Mouse (Mus musculus): ENCODE data around the gene Psmc2. TPM values are rescaled to one million over a fixed set of nuclear protein-coding genes. Genes with fewer than 3 reads are reported as not detected.
A peak's percentile ranks its signal among the peaks of the same experiment; 100 is the strongest.

The Psmc2 gene
- polyA plus RNA-seq (2015; fragmentation: Nextera tagmentation; extraction: Ambion mirVana) = 128 and 134 TPM in 2 replicates

GRCm38 (mm10) chr5:21785053-21785452 lies at the start of gene Psmc2, which contains the start of gene Dnajc2:
Psmc2 (plus strand) TSS chr5:21785283.
Dnajc2 (minus strand) TSS chr5:21785251.
- peak within 1 kb of the TSS; percentile 98 for H3K4me3 ChIP-seq
- H3K36me3 ChIP-seq = peaks cover 30% of the 10 kb centered on the region
- peak; percentile 92 for ATAC-seq (replicated peaks; ENCODE audit: insufficient number of reproducible peaks, insufficient read depth, low FRiP score, low read depth)
- peak within 1 kb of the TSS; percentile 82 for H3K4me2 ChIP-seq
- H3K27ac ChIP-seq = peak within 1 kb of the TSS; percentile 64
- no peaks in the 10 kb centered on the region for H3K9me3 ChIP-seq (replicated peaks)
- H3K27me3 ChIP-seq = no peaks in the 10 kb centered on the region
- H3K4me1 ChIP-seq (replicated peaks) = peaks cover 11% of the 10 kb centered on the region
- WGBS = 1% methylated on average over 30 of the region's 37 CpGs
- peak within 1 kb of the TSS; percentile 75 for H3K9ac ChIP-seq

DNA sequence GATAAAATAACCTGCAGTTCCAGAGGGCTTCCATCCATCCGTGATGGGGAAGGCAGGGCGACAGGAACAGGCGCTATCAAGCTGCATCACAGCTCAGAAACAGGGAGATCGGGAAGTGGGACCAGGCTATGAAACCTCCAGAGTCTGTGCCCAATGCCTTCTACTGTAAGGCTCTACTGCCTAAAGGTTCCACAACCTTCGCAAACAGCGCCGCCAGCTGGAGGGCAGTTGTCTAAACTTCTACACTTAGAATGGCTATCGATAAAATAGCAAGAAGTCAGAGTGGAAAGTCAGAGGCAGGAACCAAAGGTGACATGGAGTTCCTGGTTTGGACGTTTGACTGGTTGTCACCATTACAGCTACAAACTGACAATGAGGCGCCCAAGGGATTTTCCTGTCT lies 49.5 kb upstream of the Psmc2 start:
- Histone ChIP-seq H3K4me2 (peak overlapping the region; percentile 42), H3K4me1 (replicated peaks) (peaks cover 14% of the 10 kb centered on the region), H3K36me3 (peaks cover 16% of the 10 kb centered on the region), H3K9ac (peak overlapping the region; percentile 39; the same call in 1 of the 2 replicates), H3K27me3 (no peaks in the 10 kb centered on the region), H3K9me3 (replicated peaks) (no peaks in the 10 kb centered on the region), H3K27ac (no peak overlapping the region), H3K4me3 (peak overlapping the region; percentile 36)
- ATAC-seq (replicated peaks; ENCODE audit: insufficient number of reproducible peaks, insufficient read depth, low FRiP score, low read depth) = no peak
- 19% methylated on average over 10 of the region's 10 CpGs for WGBS

- H3K27me3 ChIP-seq = no peaks in the 10 kb centered on the region
- H3K9ac ChIP-seq = no peak overlapping the region
- no peak overlapping the region for H3K4me2 ChIP-seq
- no peak for ATAC-seq (replicated peaks; ENCODE audit: insufficient number of reproducible peaks, insufficient read depth, low FRiP score, low read depth)
- 78% methylated on average over 11 of the region's 11 CpGs for WGBS
- H3K9me3 ChIP-seq (replicated peaks) = no peaks in the 10 kb centered on the region
- peaks cover 18% of the 10 kb centered on the region for H3K36me3 ChIP-seq
- peaks cover 14% of the 10 kb centered on the region for H3K4me1 ChIP-seq (replicated peaks)
- no peak overlapping the region for H3K4me3 ChIP-seq
- H3K27ac ChIP-seq = no peak overlapping the region
Observed at GRCm38 (mm10) chr5:21736046-21736445, 49.0 kb upstream of the Psmc2 start.

- ATAC-seq (replicated peaks; ENCODE audit: insufficient number of reproducible peaks, insufficient read depth, low FRiP score, low read depth) = peak; percentile 78
- WGBS = under 1% methylated on average over 42 of the region's 42 CpGs
- peak within 1 kb of the TSS; percentile 88 for H3K9ac ChIP-seq
Observed at GRCm38 (mm10) chr5:21736956-21737585, 48.0 kb upstream of the Psmc2 start, which contains the start of gene Pmpcb. Pmpcb (plus strand) TSS chr5:21737141.

GRCm38 (mm10) chr5:21737620-21738019 lies 47.5 kb upstream of the Psmc2 start:
- H3K36me3 ChIP-seq = peaks cover 32% of the 10 kb centered on the region
- H3K4me3 ChIP-seq = peak overlapping the region; percentile 88
- peak overlapping the region; percentile 88 for H3K9ac ChIP-seq
- no peaks in the 10 kb centered on the region for H3K27me3 ChIP-seq
- peaks cover 14% of the 10 kb centered on the region for H3K4me1 ChIP-seq (replicated peaks)
- H3K9me3 ChIP-seq (replicated peaks) = no peaks in the 10 kb centered on the region
- no peak overlapping the region for H3K27ac ChIP-seq
- 21% methylated on average over 10 of the region's 10 CpGs for WGBS
- no peak for ATAC-seq (replicated peaks; ENCODE audit: insufficient number of reproducible peaks, insufficient read depth, low FRiP score, low read depth)
- peak overlapping the region; percentile 68 for H3K4me2 ChIP-seq

More at GRCm38 (mm10) chr5:21736956-21737585, 48.0 kb upstream of the Psmc2 start, which contains the start of gene Pmpcb:
- H3K36me3 ChIP-seq = peaks cover 28% of the 10 kb centered on the region
- peak within 1 kb of the TSS; percentile 68 for H3K4me2 ChIP-seq
- peaks cover 14% of the 10 kb centered on the region for H3K4me1 ChIP-seq (replicated peaks)
- H3K9me3 ChIP-seq (replicated peaks) = no peaks in the 10 kb centered on the region
- no peaks in the 10 kb centered on the region for H3K27me3 ChIP-seq
- H3K27ac ChIP-seq = peak within 1 kb of the TSS; percentile 73
- peak within 1 kb of the TSS; percentile 88 for H3K4me3 ChIP-seq

DNA sequence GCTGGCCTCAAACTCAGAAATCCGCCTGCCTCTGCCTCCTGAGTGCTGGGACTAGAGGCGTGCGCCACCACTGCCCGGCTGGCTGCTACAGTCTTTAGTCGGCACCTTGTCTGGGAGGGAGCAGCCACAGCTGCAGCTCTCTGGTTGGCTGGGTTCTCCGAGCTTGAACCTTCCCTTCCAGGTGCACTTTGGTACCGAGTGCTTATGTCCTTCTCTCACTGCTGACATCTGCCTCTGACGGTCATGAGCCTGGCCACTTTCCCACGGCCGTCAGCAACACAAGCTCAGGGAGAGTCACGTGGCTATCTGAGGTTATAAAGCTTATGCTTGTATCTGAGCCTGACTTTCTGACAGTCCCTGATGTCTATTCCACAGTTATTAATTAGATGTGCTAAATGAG lies 46.0 kb upstream of the Psmc2 start:
- H3K27me3 ChIP-seq = no peaks in the 10 kb centered on the region
- peaks cover 14% of the 10 kb centered on the region for H3K4me1 ChIP-seq (replicated peaks)
- 80% methylated on average over 11 of the region's 11 CpGs for WGBS
- no peaks in the 10 kb centered on the region for H3K9me3 ChIP-seq (replicated peaks)
- no peak overlapping the region for H3K4me2 ChIP-seq
- peaks cover 47% of the 10 kb centered on the region for H3K36me3 ChIP-seq
- no peak overlapping the region for H3K9ac ChIP-seq
- H3K27ac ChIP-seq = no peak overlapping the region
- ATAC-seq (replicated peaks; ENCODE audit: insufficient number of reproducible peaks, insufficient read depth, low FRiP score, low read depth) = no peak
- H3K4me3 ChIP-seq = no peak overlapping the region

DNA sequence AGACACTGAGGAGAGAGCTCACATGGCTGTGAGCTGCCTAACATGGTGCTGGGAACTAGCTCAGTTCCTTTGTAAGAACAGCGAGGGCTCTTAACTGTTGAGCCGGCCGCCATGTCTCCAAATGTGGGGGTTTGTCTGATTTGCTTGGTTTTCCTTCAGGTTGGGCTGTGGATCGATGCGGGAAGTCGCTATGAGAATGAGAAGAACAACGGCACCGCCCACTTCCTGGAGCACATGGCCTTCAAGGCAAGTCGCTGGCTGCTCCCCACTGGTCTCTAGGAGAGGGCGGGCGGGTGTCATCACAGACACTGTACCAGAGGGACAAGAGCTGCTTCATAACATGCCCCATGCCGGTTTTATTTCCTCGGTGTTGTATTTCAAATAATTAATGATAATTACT lies 45.2 kb upstream of the Psmc2 start:
- ATAC-seq (replicated peaks; ENCODE audit: insufficient number of reproducible peaks, insufficient read depth, low FRiP score, low read depth) = no peak
- 85% methylated on average over 13 of the region's 13 CpGs for WGBS

DNA sequence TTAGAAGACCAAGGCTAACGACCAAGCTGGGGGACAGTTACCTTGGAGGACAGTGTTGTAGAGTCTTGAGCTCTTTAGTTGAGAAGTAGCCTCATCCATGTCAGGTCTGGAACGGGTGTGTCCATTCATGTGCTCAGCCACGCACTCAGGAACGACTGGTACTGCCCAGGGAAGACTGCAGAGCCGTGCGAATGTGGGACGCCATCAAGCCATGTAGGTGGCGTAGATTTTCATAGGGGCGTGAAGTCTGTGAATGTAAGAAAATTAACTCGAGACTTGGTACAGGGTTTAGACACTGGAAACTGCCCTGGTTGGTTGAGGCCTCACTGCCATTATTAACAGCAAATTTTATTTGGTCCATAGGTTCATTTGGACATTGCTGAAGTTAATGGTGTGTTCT lies 41.5 kb upstream of the Psmc2 start:
- ATAC-seq (replicated peaks; ENCODE audit: insufficient number of reproducible peaks, insufficient read depth, low FRiP score, low read depth) = no peak
- peaks cover 87% of the 10 kb centered on the region for H3K36me3 ChIP-seq
- no peaks in the 10 kb centered on the region for H3K27me3 ChIP-seq
- H3K9me3 ChIP-seq (replicated peaks) = no peaks in the 10 kb centered on the region
- no peak overlapping the region for H3K9ac ChIP-seq
- WGBS = 94% methylated on average over 10 of the region's 10 CpGs
- no peak overlapping the region for H3K27ac ChIP-seq
- no peak overlapping the region for H3K4me2 ChIP-seq
- H3K4me1 ChIP-seq (replicated peaks) = peaks cover under 1% of the 10 kb centered on the region; the same call in 1 of the 2 replicates
- H3K4me3 ChIP-seq = no peak overlapping the region

More for the DNA sequence above, 45.2 kb upstream of the Psmc2 start:
- Histone ChIP-seq H3K27ac (no peak overlapping the region), H3K36me3 (peaks cover 53% of the 10 kb centered on the region), H3K4me1 (replicated peaks) (peaks cover 14% of the 10 kb centered on the region), H3K9ac (no peak overlapping the region), H3K27me3 (no peaks in the 10 kb centered on the region), H3K4me3 (no peak overlapping the region), H3K4me2 (no peak overlapping the region), H3K9me3 (replicated peaks) (no peaks in the 10 kb centered on the region)

- Histone ChIP-seq H3K27ac (no peak overlapping the region), H3K27me3 (no peaks in the 10 kb centered on the region), H3K9me3 (replicated peaks) (no peaks in the 10 kb centered on the region), H3K4me3 (no peak overlapping the region), H3K4me2 (no peak overlapping the region), H3K36me3 (peaks cover 90% of the 10 kb centered on the region), H3K9ac (no peak overlapping the region), H3K4me1 (replicated peaks) (no peaks in the 10 kb centered on the region)
- ATAC-seq (replicated peaks; ENCODE audit: insufficient number of reproducible peaks, insufficient read depth, low FRiP score, low read depth) = no peak
Observed at GRCm38 (mm10) chr5:21744651-21745050, 40.4 kb upstream of the Psmc2 start.

- H3K9me3 ChIP-seq (replicated peaks) = no peaks in the 10 kb centered on the region
- H3K36me3 ChIP-seq = peaks cover 90% of the 10 kb centered on the region
- H3K4me2 ChIP-seq = no peak overlapping the region
- no peaks in the 10 kb centered on the region for H3K27me3 ChIP-seq
- H3K27ac ChIP-seq = no peak overlapping the region
- H3K4me3 ChIP-seq = no peak overlapping the region
- no peak overlapping the region for H3K9ac ChIP-seq
- H3K4me1 ChIP-seq (replicated peaks) = no peaks in the 10 kb centered on the region
- WGBS = 98% methylated on average over 7 of the region's 8 CpGs
- ATAC-seq (replicated peaks; ENCODE audit: insufficient number of reproducible peaks, insufficient read depth, low FRiP score, low read depth) = no peak
Observed at GRCm38 (mm10) chr5:21745966-21746365, 39.1 kb upstream of the Psmc2 start.

GRCm38 (mm10) chr5:21768506-21768905 lies 16.6 kb upstream of the Psmc2 start:
- ATAC-seq (replicated peaks; ENCODE audit: insufficient number of reproducible peaks, insufficient read depth, low FRiP score, low read depth) = no peak
- no peak overlapping the region for H3K4me2 ChIP-seq
- H3K4me1 ChIP-seq (replicated peaks) = no peaks in the 10 kb centered on the region
- no peaks in the 10 kb centered on the region for H3K27me3 ChIP-seq
- peaks cover 66% of the 10 kb centered on the region for H3K36me3 ChIP-seq
- 82% methylated on average over 4 of the region's 4 CpGs for WGBS
- H3K27ac ChIP-seq = no peak overlapping the region
- H3K9ac ChIP-seq = no peak overlapping the region
- H3K9me3 ChIP-seq (replicated peaks) = no peaks in the 10 kb centered on the region
- no peak overlapping the region for H3K4me3 ChIP-seq

DNA sequence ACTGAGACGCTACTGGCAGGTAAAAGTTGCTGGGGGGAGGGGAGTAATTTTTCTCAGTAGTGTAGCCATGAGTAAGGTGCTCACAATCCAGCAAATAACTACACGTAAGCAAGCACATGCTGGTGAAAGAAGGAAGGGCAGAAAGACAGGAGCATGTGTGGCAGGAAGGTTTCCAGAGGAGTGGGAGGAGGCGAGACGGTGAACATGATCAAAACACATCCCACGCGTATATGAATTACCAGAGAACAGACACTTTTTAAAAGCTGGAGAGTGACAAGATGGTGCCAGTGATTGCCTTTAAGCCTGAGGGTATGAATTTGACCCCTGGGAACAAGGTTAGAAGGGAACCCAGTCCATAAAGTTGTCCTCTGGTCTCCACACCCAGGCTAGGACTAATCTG lies 15.2 kb upstream of the Psmc2 start:
- Histone ChIP-seq H3K9ac (no peak overlapping the region), H3K27ac (no peak overlapping the region), H3K4me3 (no peak overlapping the region), H3K4me1 (replicated peaks) (no peaks in the 10 kb centered on the region), H3K4me2 (no peak overlapping the region), H3K27me3 (no peaks in the 10 kb centered on the region), H3K36me3 (peaks cover 64% of the 10 kb centered on the region), H3K9me3 (replicated peaks) (no peaks in the 10 kb centered on the region)
- 87% methylated on average over 6 of the region's 6 CpGs for WGBS
- no peak for ATAC-seq (replicated peaks; ENCODE audit: insufficient number of reproducible peaks, insufficient read depth, low FRiP score, low read depth)

All from heart, embryonic 15.5 days (tissue).